Mouse (Mus musculus): ENCODE measurements around the gene Atf7ip. TPM values are rescaled to one million over a fixed set of nuclear protein-coding genes. Genes with fewer than 3 reads are reported as not detected.

The Atf7ip gene
- polyA plus RNA-seq, 1 experiment from 2014 or later, result 33.5 TPM

GRCm38 (mm10) chr6:136490516-136491475 lies 15.2 kb upstream of the Atf7ip start:
- Histone ChIP-seq H3K4me1 (ENCODE audit: control insufficient read depth, insufficient read depth, low read length) (no peaks in the 10 kb centered on the region), H3K36me3 (ENCODE audit: control insufficient read depth, insufficient read depth, low read length) (no peaks in the 10 kb centered on the region), H3K9ac (ENCODE audit: low read depth, low read length) (no peak overlapping the region), H3K4me2 (ENCODE audit: low read depth, low read length) (no peak overlapping the region), H3K27me3 (replicated peaks; ENCODE audit: control insufficient read depth, insufficient read depth, low read length) (no peaks in the 10 kb centered on the region), H3K9me3 (ENCODE audit: control insufficient read depth, low read length) (no peaks in the 10 kb centered on the region), H3K4me3 (ENCODE audit: low read depth, low read length) (no peak overlapping the region), H3K27ac (replicated peaks; ENCODE audit: low read depth, low read length) (no peak overlapping the region)
- DNase-seq (ENCODE audit: low spot score) (no peak), ATAC-seq (ENCODE audit: low read depth) (no peak)
- WGBS, result 67% methylated on average over 6 of the region's 6 CpGs

GRCm38 (mm10) chr6:136491631-136492030 lies 14.3 kb upstream of the Atf7ip start:
- 77% methylated on average over 5 of the region's 5 CpGs for WGBS

GRCm38 (mm10) chr6:136492251-136492650 lies 13.7 kb upstream of the Atf7ip start:
- 84% methylated on average over 4 of the region's 4 CpGs for WGBS
- no peaks in the 10 kb centered on the region for H3K27me3 ChIP-seq (replicated peaks; ENCODE audit: control insufficient read depth, insufficient read depth, low read length)
- no peak overlapping the region for H3K27ac ChIP-seq (replicated peaks; ENCODE audit: low read depth, low read length)
- no peaks in the 10 kb centered on the region for H3K9me3 ChIP-seq (ENCODE audit: control insufficient read depth, low read length)
- H3K4me3 ChIP-seq (ENCODE audit: low read depth, low read length), result no peak overlapping the region
- ATAC-seq (ENCODE audit: low read depth) (no peak), DNase-seq (ENCODE audit: low spot score) (peak; percentile 28)
- no peak overlapping the region for H3K9ac ChIP-seq (ENCODE audit: low read depth, low read length)
- no peaks in the 10 kb centered on the region for H3K4me1 ChIP-seq (ENCODE audit: control insufficient read depth, insufficient read depth, low read length)
- H3K36me3 ChIP-seq (ENCODE audit: control insufficient read depth, insufficient read depth, low read length), result no peaks in the 10 kb centered on the region
- no peak overlapping the region for H3K4me2 ChIP-seq (ENCODE audit: low read depth, low read length)

More at GRCm38 (mm10) chr6:136491631-136492030, 14.3 kb upstream of the Atf7ip start:
- Histone ChIP-seq H3K4me3 (ENCODE audit: low read depth, low read length) (no peak overlapping the region), H3K9me3 (ENCODE audit: control insufficient read depth, low read length) (no peaks in the 10 kb centered on the region), H3K9ac (ENCODE audit: low read depth, low read length) (no peak overlapping the region), H3K27me3 (replicated peaks; ENCODE audit: control insufficient read depth, insufficient read depth, low read length) (no peaks in the 10 kb centered on the region), H3K27ac (replicated peaks; ENCODE audit: low read depth, low read length) (no peak overlapping the region), H3K4me1 (ENCODE audit: control insufficient read depth, insufficient read depth, low read length) (no peaks in the 10 kb centered on the region), H3K4me2 (ENCODE audit: low read depth, low read length) (no peak overlapping the region), H3K36me3 (ENCODE audit: control insufficient read depth, insufficient read depth, low read length) (no peaks in the 10 kb centered on the region)
- DNase-seq (ENCODE audit: low spot score) (no peak), ATAC-seq (ENCODE audit: low read depth) (no peak)

GRCm38 (mm10) chr6:136493486-136493885 lies 12.5 kb upstream of the Atf7ip start:
- no peak overlapping the region for H3K9ac ChIP-seq (ENCODE audit: low read depth, low read length)
- ATAC-seq (ENCODE audit: low read depth), result no peak

GRCm38 (mm10) chr6:136493910-136494751 lies 11.8 kb upstream of the Atf7ip start:
- no peak overlapping the region for H3K9ac ChIP-seq (ENCODE audit: low read depth, low read length)
- no peaks in the 10 kb centered on the region for H3K9me3 ChIP-seq (ENCODE audit: control insufficient read depth, low read length)
- no peaks in the 10 kb centered on the region for H3K36me3 ChIP-seq (ENCODE audit: control insufficient read depth, insufficient read depth, low read length)
- 88% methylated on average over 12 of the region's 12 CpGs for WGBS
- H3K4me3 ChIP-seq (ENCODE audit: low read depth, low read length), result no peak overlapping the region
- no peak overlapping the region for H3K27ac ChIP-seq (replicated peaks; ENCODE audit: low read depth, low read length)
- H3K27me3 ChIP-seq (replicated peaks; ENCODE audit: control insufficient read depth, insufficient read depth, low read length), result no peaks in the 10 kb centered on the region
- H3K4me1 ChIP-seq (ENCODE audit: control insufficient read depth, insufficient read depth, low read length), result no peaks in the 10 kb centered on the region
- ATAC-seq (ENCODE audit: low read depth), result no peak
- DNase-seq (ENCODE audit: low spot score), result no peak
- no peak overlapping the region for H3K4me2 ChIP-seq (ENCODE audit: low read depth, low read length)

More at GRCm38 (mm10) chr6:136493486-136493885, 12.5 kb upstream of the Atf7ip start:
- Histone ChIP-seq H3K27me3 (replicated peaks; ENCODE audit: control insufficient read depth, insufficient read depth, low read length) (no peaks in the 10 kb centered on the region), H3K36me3 (ENCODE audit: control insufficient read depth, insufficient read depth, low read length) (no peaks in the 10 kb centered on the region), H3K4me3 (ENCODE audit: low read depth, low read length) (no peak overlapping the region), H3K4me1 (ENCODE audit: control insufficient read depth, insufficient read depth, low read length) (no peaks in the 10 kb centered on the region), H3K9me3 (ENCODE audit: control insufficient read depth, low read length) (no peaks in the 10 kb centered on the region), H3K4me2 (ENCODE audit: low read depth, low read length) (no peak overlapping the region), H3K27ac (replicated peaks; ENCODE audit: low read depth, low read length) (no peak overlapping the region)
- WGBS, result 89% methylated on average over 7 of the region's 7 CpGs
- no peak for DNase-seq (ENCODE audit: low spot score)

GRCm38 (mm10) chr6:136495023-136495422 lies 10.9 kb upstream of the Atf7ip start:
- H3K9me3 ChIP-seq (ENCODE audit: control insufficient read depth, low read length), result no peaks in the 10 kb centered on the region
- no peak overlapping the region for H3K4me3 ChIP-seq (ENCODE audit: low read depth, low read length)
- no peaks in the 10 kb centered on the region for H3K27me3 ChIP-seq (replicated peaks; ENCODE audit: control insufficient read depth, insufficient read depth, low read length)
- no peak for DNase-seq (ENCODE audit: low spot score)
- no peaks in the 10 kb centered on the region for H3K36me3 ChIP-seq (ENCODE audit: control insufficient read depth, insufficient read depth, low read length)
- no peak overlapping the region for H3K27ac ChIP-seq (replicated peaks; ENCODE audit: low read depth, low read length)
- no peak overlapping the region for H3K9ac ChIP-seq (ENCODE audit: low read depth, low read length)
- ATAC-seq (ENCODE audit: low read depth), result no peak
- 87% methylated on average over 12 of the region's 12 CpGs for WGBS
- no peak overlapping the region for H3K4me2 ChIP-seq (ENCODE audit: low read depth, low read length)
- no peaks in the 10 kb centered on the region for H3K4me1 ChIP-seq (ENCODE audit: control insufficient read depth, insufficient read depth, low read length)

- H3K27me3 ChIP-seq (replicated peaks; ENCODE audit: control insufficient read depth, insufficient read depth, low read length), result no peaks in the 10 kb centered on the region
- H3K36me3 ChIP-seq (ENCODE audit: control insufficient read depth, insufficient read depth, low read length), result no peaks in the 10 kb centered on the region
- H3K9me3 ChIP-seq (ENCODE audit: control insufficient read depth, low read length), result no peaks in the 10 kb centered on the region
- no peak overlapping the region for H3K9ac ChIP-seq (ENCODE audit: low read depth, low read length)
- no peak for DNase-seq (ENCODE audit: low spot score)
- no peak overlapping the region for H3K4me3 ChIP-seq (ENCODE audit: low read depth, low read length)
- H3K4me2 ChIP-seq (ENCODE audit: low read depth, low read length), result no peak overlapping the region
- 73% methylated on average over 5 of the region's 5 CpGs for WGBS
- H3K4me1 ChIP-seq (ENCODE audit: control insufficient read depth, insufficient read depth, low read length), result no peaks in the 10 kb centered on the region
- no peak for ATAC-seq (ENCODE audit: low read depth)
- no peak overlapping the region for H3K27ac ChIP-seq (replicated peaks; ENCODE audit: low read depth, low read length)
Measured at GRCm38 (mm10) chr6:136497744-136498143, 8.2 kb upstream of the Atf7ip start.

GRCm38 (mm10) chr6:136499292-136499977 lies 6.5 kb upstream of the Atf7ip start:
- no peak overlapping the region for H3K4me2 ChIP-seq (ENCODE audit: low read depth, low read length)
- WGBS, result 55% methylated on average over 10 of the region's 10 CpGs
- no peaks in the 10 kb centered on the region for H3K27me3 ChIP-seq (replicated peaks; ENCODE audit: control insufficient read depth, insufficient read depth, low read length)
- DNase-seq (ENCODE audit: low spot score), result no peak
- ATAC-seq (ENCODE audit: low read depth), result no peak
- no peaks in the 10 kb centered on the region for H3K36me3 ChIP-seq (ENCODE audit: control insufficient read depth, insufficient read depth, low read length)
- H3K27ac ChIP-seq (replicated peaks; ENCODE audit: low read depth, low read length), result no peak overlapping the region
- H3K9ac ChIP-seq (ENCODE audit: low read depth, low read length), result no peak overlapping the region
- H3K9me3 ChIP-seq (ENCODE audit: control insufficient read depth, low read length), result no peaks in the 10 kb centered on the region
- no peak overlapping the region for H3K4me3 ChIP-seq (ENCODE audit: low read depth, low read length)
- H3K4me1 ChIP-seq (ENCODE audit: control insufficient read depth, insufficient read depth, low read length), result no peaks in the 10 kb centered on the region

Measured in embryonic facial prominence, embryonic 14.5 days (tissue).